Mouse (Mus musculus) liver, postnatal 0 days (tissue): ENCODE measurements around the gene Map3k6. TPM values are rescaled to one million over a fixed set of nuclear protein-coding genes. Genes with fewer than 3 reads are reported as not detected.
A peak's percentile ranks its signal among the peaks of the same experiment; 100 is the strongest.

Source experiments
- ATAC-seq: fragments of 200-750 bp; cut with Nextera tagmentation; 2 replicates; pipeline ENCODE4 v1.8.0; 2017; ENCODE audit warnings: mild to moderate bottlenecking, moderate library complexity
- DNase-seq: peaks from one replicate; pipeline ENCODE4 v3.0.0-alpha.2; 2016
- H3K27ac ChIP-seq: fragments of 300-500 bp; sonication (generic); 2 replicates; pipeline ENCODE4 v1.5.1; 2014; ENCODE audit warnings: antibody characterized with exemption, moderate library complexity, mild to moderate bottlenecking, low read depth
- H3K27me3 ChIP-seq: fragments of 300-500 bp; sonication (generic); 2 replicates; pipeline ENCODE4 v1.6.1; 2014; ENCODE audit warnings: low read length, control low read depth, mixed read lengths; ENCODE audit not compliant: insufficient read depth
- H3K36me3 ChIP-seq: fragments of 300-500 bp; sonication (generic); replicated peaks from 2 replicates; pipeline ENCODE4 v1.6.1; 2014; ENCODE audit warnings: mild to moderate bottlenecking, control low read depth, low read length, moderate library complexity, mixed read lengths; ENCODE audit not compliant: insufficient read depth
- H3K4me1 ChIP-seq: fragments of 300-500 bp; sonication (generic); 2 replicates; pipeline ENCODE4 v1.6.1; 2014; ENCODE audit warnings: antibody characterized with exemption, mild to moderate bottlenecking, control low read depth; ENCODE audit not compliant: insufficient read depth
- H3K4me2 ChIP-seq: fragments of 300-500 bp; sonication (generic); 2 replicates; pipeline ENCODE4 v1.6.1; 2014; ENCODE audit warnings: low read depth, mild to moderate bottlenecking, low read length, moderate library complexity, mixed read lengths
- H3K4me3 ChIP-seq: fragments of 300-500 bp; sonication (generic); 2 replicates; pipeline ENCODE4 v1.5.1; 2014; ENCODE audit warnings: low read depth, low read length
- H3K9ac ChIP-seq: fragments of 300-500 bp; sonication (generic); replicated peaks from 2 replicates; pipeline ENCODE4 v1.6.1; 2014; ENCODE audit warnings: mild to moderate bottlenecking, moderate library complexity
- H3K9me3 ChIP-seq: fragments of 300-500 bp; sonication (generic); 2 replicates; pipeline ENCODE4 v1.6.1; 2016; ENCODE audit warnings: mild to moderate bottlenecking, control low read depth, low read length, mixed read lengths
- CTCF ChIP-seq: sonication (generic); IDR thresholded peaks from 2 replicates; pipeline ENCODE4 v1.5.1; 2016; ENCODE audit warnings: antibody characterized with exemption, low read depth
- EP300 ChIP-seq: IDR thresholded peaks from 2 replicates; pipeline ENCODE4 v1.6.1; 2016; ENCODE audit warnings: antibody characterized with exemption, low read depth, mild to moderate bottlenecking
- WGBS: fragments of 180-500 bp; shearing (Covaris S2); extraction: QIAGEN DNeasy Blood & Tissue Kit; methylation state at CpG from one replicate; pipeline ENCODE4 v1.1.7; 2014; ENCODE audit not compliant: insufficient replicate concordance; 5-methylcytosine and 5-hydroxymethylcytosine counted together
- polyA plus RNA-seq: library from polyadenylated mRNA; unstranded; fragments of >200 nt; fragmentation: Nextera tagmentation; extraction: Ambion mirVana; gene quantifications from 2 replicates; pipeline ENCODE4 v1.2.1, GENCODE M21; 2015

The Map3k6 gene
- polyA plus RNA-seq, 1 experiment from 2014 or later: 1.3 TPM

GRCm38 (mm10) chr4:133212562-133213267 is 27.9 kb upstream of the Map3k6 start:
- ATAC-seq: peak; percentile 84
- no peak overlapping the region for H3K27ac ChIP-seq
- peak overlapping the region; percentile 61 for H3K4me3 ChIP-seq
- DNase-seq: peak; percentile 81
- peaks cover 17% of the 10 kb centered on the region for H3K4me1 ChIP-seq
- TF ChIP-seq EP300: no peak
- TF ChIP-seq CTCF: peak; percentile 32; the same call in 1 of the 2 replicates
- peak overlapping the region; percentile 96 for H3K4me2 ChIP-seq
- H3K9ac ChIP-seq: 0 out of 2 replicates have a peak overlapping the region, but pooled peaks have one; percentile 46
- H3K36me3 ChIP-seq: no peaks in the 10 kb centered on the region
- H3K27me3 ChIP-seq: peaks cover 47% of the 10 kb centered on the region
- 3% methylated on average over 40 of the region's 44 CpGs for WGBS
- no peaks in the 10 kb centered on the region for H3K9me3 ChIP-seq

GRCm38 (mm10) chr4:133213268-133213590 is 27.4 kb upstream of the Map3k6 start:
- Histone ChIP-seq H3K36me3 (no peaks in the 10 kb centered on the region), H3K9ac (no peak overlapping the region), H3K27ac (no peak overlapping the region), H3K4me3 (peak overlapping the region; percentile 61; the same call in 1 of the 2 replicates), H3K4me1 (peaks cover 17% of the 10 kb centered on the region), H3K27me3 (peaks cover 47% of the 10 kb centered on the region), H3K9me3 (no peaks in the 10 kb centered on the region), H3K4me2 (peak overlapping the region; percentile 96)
- 8% methylated on average over 8 of the region's 9 CpGs for WGBS
- ATAC-seq (peak; percentile 29), DNase-seq (no peak)
- no peak for TF ChIP-seq CTCF
- TF ChIP-seq EP300: no peak

GRCm38 (mm10) chr4:133213661-133214060 is 27.0 kb upstream of the Map3k6 start:
- no peak for DNase-seq
- no peak overlapping the region for H3K4me2 ChIP-seq
- TF ChIP-seq CTCF (no peak), EP300 (no peak)
- H3K4me1 ChIP-seq: peaks cover 17% of the 10 kb centered on the region
- peaks cover 47% of the 10 kb centered on the region for H3K27me3 ChIP-seq
- 41% methylated on average over 8 of the region's 10 CpGs for WGBS
- no peaks in the 10 kb centered on the region for H3K9me3 ChIP-seq
- H3K36me3 ChIP-seq: no peaks in the 10 kb centered on the region
- H3K9ac ChIP-seq: no peak overlapping the region
- no peak overlapping the region for H3K27ac ChIP-seq
- H3K4me3 ChIP-seq: no peak overlapping the region
- no peak for ATAC-seq

GRCm38 (mm10) chr4:133217641-133218040 is 23.0 kb upstream of the Map3k6 start:
- Histone ChIP-seq H3K27ac (no peak overlapping the region), H3K4me2 (no peak overlapping the region), H3K36me3 (no peaks in the 10 kb centered on the region), H3K4me1 (peaks cover 8% of the 10 kb centered on the region), H3K27me3 (peaks cover 33% of the 10 kb centered on the region), H3K9me3 (no peaks in the 10 kb centered on the region), H3K9ac (no peak overlapping the region), H3K4me3 (no peak overlapping the region)
- DNase-seq: peak; percentile 68
- TF ChIP-seq EP300 (no peak), CTCF (peak; percentile 96)
- no peak for ATAC-seq
- WGBS: 5% methylated on average over 5 of the region's 5 CpGs

- DNase-seq: no peak
- Histone ChIP-seq H3K27me3 (peaks cover 22% of the 10 kb centered on the region; the same call in 1 of the 2 replicates), H3K9ac (no peak overlapping the region), H3K36me3 (no peaks in the 10 kb centered on the region), H3K4me2 (no peak overlapping the region), H3K9me3 (no peaks in the 10 kb centered on the region), H3K27ac (no peak overlapping the region), H3K4me1 (no peaks in the 10 kb centered on the region), H3K4me3 (no peak overlapping the region)
- 61% methylated on average over 3 of the region's 3 CpGs for WGBS
- no peak for ATAC-seq
- TF ChIP-seq EP300: no peak
- no peak for TF ChIP-seq CTCF
These were observed 21.9 kb upstream of the Map3k6 start for GRCm38 (mm10) chr4:133218745-133219144.

- no peaks in the 10 kb centered on the region for H3K9me3 ChIP-seq
- H3K9ac ChIP-seq: 0 out of 2 replicates have a peak overlapping the region, but pooled peaks have one; percentile 31
- WGBS: 7% methylated on average over 25 of the region's 25 CpGs
- TF ChIP-seq CTCF (no peak), EP300 (no peak)
- H3K4me3 ChIP-seq: peak overlapping the region; percentile 14
- no peaks in the 10 kb centered on the region for H3K4me1 ChIP-seq
- peak overlapping the region; percentile 54 for H3K4me2 ChIP-seq
- DNase-seq: peak; percentile 70
- no peak overlapping the region for H3K27ac ChIP-seq
- H3K36me3 ChIP-seq: no peaks in the 10 kb centered on the region
- H3K27me3 ChIP-seq: peaks cover 17% of the 10 kb centered on the region; the same call in 1 of the 2 replicates
- peak; percentile 44; the same call in 1 of the 2 replicates for ATAC-seq
These were observed 20.0 kb upstream of the Map3k6 start for GRCm38 (mm10) chr4:133220656-133221055.
